Mouse (Mus musculus) telencephalon, adult 2 months (tissue): ENCODE measurements around the gene Kif21a.

Experiments used
- DNase-seq: peaks from one replicate; pipeline ENCODE4 v3.0.0-alpha.2; 2011; ENCODE audit warnings: low read depth, low spot score

Gene Kif21a

GRCm38 (mm10) chr15:90938469-90938868 is 111.3 kb downstream of the Kif21a start:
- DNase-seq: no peak

GRCm38 (mm10) chr15:90935579-90935978 is 114.2 kb downstream of the Kif21a start:
- no peak for DNase-seq

DNA sequence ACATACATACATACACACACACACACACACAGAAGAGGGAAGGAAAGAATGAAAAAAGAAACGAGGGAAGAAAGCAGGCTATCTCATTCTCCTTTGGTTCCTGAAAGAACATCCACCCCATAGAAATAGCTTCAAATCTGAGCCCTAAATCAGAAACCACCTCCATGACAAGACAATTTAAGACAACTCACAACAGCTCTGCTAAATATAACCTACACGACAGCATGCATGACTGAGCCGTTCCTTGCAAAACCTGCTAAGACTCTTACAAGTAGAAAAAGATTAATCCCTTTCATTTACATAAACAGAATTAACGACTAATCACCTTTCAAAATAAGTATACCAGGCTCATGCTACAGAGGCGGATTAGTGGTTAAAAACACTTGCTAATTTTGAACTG is 118.3 kb downstream of the Kif21a start:
- peak; percentile 78 for DNase-seq

GRCm38 (mm10) chr15:90929043-90929442 is 120.7 kb downstream of the Kif21a start:
- DNase-seq: peak; percentile 29

DNA sequence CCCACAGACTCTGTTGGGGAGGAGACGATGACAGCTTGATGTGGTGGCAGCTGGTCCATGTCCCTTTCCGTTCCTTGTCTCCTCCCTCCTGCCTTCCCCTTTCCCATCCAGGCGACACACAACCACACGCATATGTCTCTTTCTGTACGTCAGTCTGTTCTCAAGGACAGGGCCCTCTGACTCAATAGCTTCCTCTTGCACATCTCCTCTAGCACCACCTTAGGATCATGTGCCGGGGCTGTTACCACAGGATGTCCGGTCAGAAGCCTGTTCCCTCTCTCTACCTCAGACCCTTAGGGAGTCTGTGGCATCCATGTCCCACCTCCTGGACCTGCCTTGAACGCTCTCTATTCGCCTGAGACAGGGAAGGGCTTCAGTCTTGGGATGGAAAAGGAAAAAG is 153.3 kb downstream of the Kif21a start:
- DNase-seq: no peak

GRCm38 (mm10) chr15:90887466-90887865 is 162.3 kb downstream of the Kif21a start:
- DNase-seq: peak; percentile 65
